Mouse (Mus musculus) mouse embryonic stem cell (cell line): ENCODE measurements around the gene Map6.
"Not testable (repeated sequence)": the region's sequence is repeated elsewhere in the genome, so short reads cannot be mapped to it uniquely, and the experiment has no call there.

ENCODE experiments used
- in situ Hi-C, 2 experiments: fragments of 300-500 bp; cut with MboI; formaldehyde crosslinking; loops; 1 replicate in 1 of 2; 3 replicates in 1 of 2; pipeline ENCODE4 v1.14.3; 2019 to 2020; ENCODE audit warnings: low sequenced_read_pairs in 2 of 2, low pct_unique_long_range_greater_than_20kb in 1 of 2, mixed read lengths in 1 of 2; ENCODE audit not compliant: unreplicated experiment in 1 of 2

The Map6 gene

DNA sequence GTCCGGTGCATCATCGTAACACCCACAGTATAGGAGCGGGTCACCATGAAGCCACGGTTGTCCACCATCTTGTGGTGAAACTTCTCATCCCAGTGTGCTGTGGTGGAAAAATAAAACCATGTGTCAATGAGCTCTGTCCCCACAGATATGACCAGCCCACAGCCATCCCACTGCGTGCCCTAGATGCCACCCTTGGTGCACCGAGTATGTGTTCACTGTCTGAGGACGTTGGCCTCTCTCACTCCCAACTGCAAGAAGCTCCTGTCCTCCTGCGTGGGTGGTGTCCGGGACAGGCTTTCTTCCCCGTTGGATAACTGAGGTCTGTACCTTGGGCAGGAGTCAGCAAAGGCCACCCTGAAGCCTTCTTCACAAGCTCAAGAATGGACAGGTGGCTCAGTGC, 80.0 kb downstream of the Map6 start:
- in situ Hi-C loops = no loop called here

GRCm38 (mm10) chr7:99348883-99349282, 81.6 kb downstream of the Map6 start:
- in situ Hi-C loops = no loop called here

- in situ Hi-C loops = no loop called here
Observed at GRCm38 (mm10) chr7:99349782-99350720, 82.8 kb downstream of the Map6 start.

- in situ Hi-C loops = no loop called here
Observed at GRCm38 (mm10) chr7:99351104-99351801, 84.0 kb downstream of the Map6 start.

GRCm38 (mm10) chr7:99351802-99352517, 84.7 kb downstream of the Map6 start:
- in situ Hi-C loops = no loop called here

DNA sequence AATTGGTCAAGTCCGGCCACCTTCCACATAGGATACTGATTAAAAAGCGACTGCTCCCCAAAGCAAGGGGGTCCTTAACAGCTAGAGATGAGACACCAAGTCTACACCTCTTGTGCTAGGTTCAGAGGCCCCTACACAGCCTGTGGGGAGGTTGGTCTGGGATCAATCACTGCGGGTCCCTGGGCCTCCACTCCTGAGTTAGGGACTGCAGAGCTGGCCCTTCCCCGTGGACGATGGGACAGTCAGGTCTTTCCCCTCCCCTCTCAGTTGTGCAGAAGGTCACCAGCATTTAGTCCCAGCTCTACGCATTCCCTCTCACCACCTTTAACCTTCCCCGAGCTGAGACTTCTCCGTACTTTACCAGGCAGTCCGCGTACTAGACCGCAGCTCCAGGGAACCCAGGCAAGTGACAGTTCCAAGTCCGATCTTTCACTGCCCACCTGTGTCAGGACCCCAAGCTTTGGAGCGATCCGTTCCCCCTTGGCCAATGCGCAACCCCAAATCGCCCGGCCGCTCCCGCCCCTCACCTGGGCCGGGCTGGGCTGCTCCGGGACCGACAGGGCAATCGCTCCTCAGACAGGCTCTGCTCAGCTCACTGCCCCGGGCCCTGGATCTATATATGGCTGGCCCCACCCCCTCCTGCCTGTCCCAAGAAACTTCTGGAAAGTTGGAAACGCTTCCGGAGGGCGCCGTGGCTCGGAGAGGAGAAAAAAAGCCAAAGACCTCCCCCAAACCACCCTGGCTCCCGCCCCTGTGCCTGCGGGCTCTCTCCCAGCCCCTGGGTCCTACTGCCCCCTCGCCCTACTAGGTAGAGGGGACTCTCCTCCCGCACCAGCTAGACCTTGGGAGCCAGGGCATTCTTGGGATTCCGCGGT, 85.5 kb downstream of the Map6 start, which contains the start of gene Serpinh1:
Gene Serpinh1, minus strand, starts transcription at position 714 of the 875 bp plus-strand sequence.
- in situ Hi-C loops = no loop called here

DNA sequence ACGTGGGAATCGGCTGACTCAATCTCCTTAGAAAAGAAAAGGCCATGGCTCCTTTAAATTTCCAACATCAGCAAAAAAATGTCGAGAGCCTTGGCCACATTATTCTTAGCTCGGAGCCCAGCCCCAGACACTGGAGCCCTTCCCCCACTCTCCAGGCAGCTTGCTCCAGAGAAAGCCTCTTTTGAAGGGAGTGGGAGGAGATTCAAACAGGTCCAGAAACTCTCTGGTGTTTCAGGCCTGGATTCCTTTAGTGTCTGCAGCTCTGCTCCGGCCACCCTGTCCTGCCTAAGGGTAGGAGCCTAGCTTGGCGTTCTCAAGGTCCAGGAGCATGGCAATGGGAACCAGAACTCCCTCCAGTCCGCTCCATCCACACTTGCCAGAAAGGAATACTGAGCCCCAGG, 88.5 kb downstream of the Map6 start:
- in situ Hi-C loops = no loop called here

- in situ Hi-C loops = no loop called here
Observed at GRCm38 (mm10) chr7:99356244-99356930, 89.1 kb downstream of the Map6 start.

GRCm38 (mm10) chr7:99357201-99357600, 90.0 kb downstream of the Map6 start:
- in situ Hi-C loops = no loop called here

- in situ Hi-C loops = no loop called here
Observed at GRCm38 (mm10) chr7:99358371-99358770, 91.1 kb downstream of the Map6 start.

GRCm38 (mm10) chr7:99360021-99360802, 93.0 kb downstream of the Map6 start:
- in situ Hi-C loops = loop anchor here in 1 of 2 experiments (5.0 kb wide), 1 partner anchor 33 kb away; no protein-coding TSS in a partner anchor

- in situ Hi-C loops = loop anchor here in 1 of 2 experiments (5.0 kb wide), 1 partner anchor 34 kb away; no protein-coding TSS in a partner anchor
Observed at GRCm38 (mm10) chr7:99360803-99361414, 93.7 kb downstream of the Map6 start.

DNA sequence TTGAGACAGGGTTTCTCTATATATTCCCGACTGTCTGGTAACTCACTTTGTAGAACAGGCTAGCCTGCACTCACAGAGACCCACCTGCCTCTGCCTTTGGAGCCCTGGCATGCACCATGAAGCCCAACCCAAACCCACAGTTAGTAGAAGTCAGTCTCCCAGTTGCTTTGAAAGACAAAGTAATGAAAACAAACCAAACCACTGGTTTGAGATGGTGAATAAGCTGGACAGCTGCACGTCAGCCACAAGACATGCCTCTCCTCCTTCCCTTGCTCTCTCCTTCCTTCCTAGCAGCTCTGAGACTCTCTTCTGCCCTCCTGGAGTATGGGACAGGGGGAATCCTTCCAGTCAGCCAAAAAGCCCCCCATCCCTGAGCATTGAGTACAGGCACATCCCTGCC, 94.9 kb downstream of the Map6 start:
- in situ Hi-C loops = loop anchor here in 1 of 2 experiments (5.0 kb wide), 1 partner anchor 35 kb away; no protein-coding TSS in a partner anchor

DNA sequence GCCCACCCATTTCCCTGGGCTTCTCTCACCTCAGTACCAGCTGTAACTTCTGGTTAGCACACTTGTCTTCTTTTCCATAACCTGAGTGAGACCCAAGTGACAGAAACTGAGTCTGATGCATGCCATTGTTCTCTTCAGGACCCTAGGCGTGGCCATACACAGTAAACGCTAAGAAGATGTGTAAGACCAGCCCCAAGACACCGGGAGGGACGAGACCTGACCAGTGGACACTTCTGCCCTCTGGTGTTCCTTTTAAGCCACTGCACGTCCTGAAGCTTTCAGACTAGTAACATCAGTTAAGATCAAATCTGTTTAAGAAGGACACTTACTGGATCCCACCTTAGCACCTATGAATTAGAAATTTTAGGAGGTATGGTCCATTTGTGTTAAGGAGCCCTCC, 97.8 kb downstream of the Map6 start:
- in situ Hi-C loops = loop anchor here in 1 of 2 experiments (5.0 kb wide), 1 partner anchor 33 kb away; no protein-coding TSS in a partner anchor

- in situ Hi-C loops = loop anchor here in 1 of 2 experiments (5.0 kb wide), 1 partner anchor 34 kb away; no protein-coding TSS in a partner anchor
Observed at GRCm38 (mm10) chr7:99366716-99367115, 99.5 kb downstream of the Map6 start.

- in situ Hi-C loops = not testable (repeated sequence)
Observed at GRCm38 (mm10) chr7:99374325-99374724, 107.1 kb downstream of the Map6 start.
